Mouse (Mus musculus) heart, postnatal 14 days (tissue): ENCODE data around the gene Tenm3. TPM values are rescaled to one million over a fixed set of nuclear protein-coding genes. Genes with fewer than 3 reads are reported as not detected.

Experiments
- DNase-seq, 2 experiments: peaks; one replicate each; pipeline ENCODE4 v3.0.0; 2021 to 2022
- intact Hi-C: fragments of 180-260 bp; cut with DNase I; formaldehyde crosslinking; loops from one replicate; pipeline ENCODE4 v1.15.1; 2025
- total RNA-seq, 2 experiments: library from RNA; stranded (reverse); gene quantifications; 2 replicates each; pipeline ENCODE4 v1.2.3; 2021

The Tenm3 gene
- total RNA-seq, 2 experiments from 2014 or later: 4.3 to 5.0 TPM

GRCm38 (mm10) chr8:48688188-48688587 lies 155.6 kb downstream of the Tenm3 start:
- intact Hi-C loops: no loop called here
- DNase-seq: no peak

GRCm38 (mm10) chr8:48673476-48673875 lies 170.3 kb downstream of the Tenm3 start:
- DNase-seq: no peak
- intact Hi-C loops: no loop called here

GRCm38 (mm10) chr8:48672471-48672870 lies 171.3 kb downstream of the Tenm3 start:
- intact Hi-C loops: no loop called here
- DNase-seq: no peak

- intact Hi-C loops: no loop called here
- DNase-seq: no peak
These were observed 172.4 kb downstream of the Tenm3 start for GRCm38 (mm10) chr8:48671318-48671717.

GRCm38 (mm10) chr8:48670895-48671294 lies 172.9 kb downstream of the Tenm3 start:
- DNase-seq: no peak
- intact Hi-C loops: no loop called here

GRCm38 (mm10) chr8:48670387-48670786 lies 173.4 kb downstream of the Tenm3 start:
- DNase-seq: no peak
- intact Hi-C loops: no loop called here

GRCm38 (mm10) chr8:48665193-48665592 lies 178.6 kb downstream of the Tenm3 start:
- no peak for DNase-seq
- intact Hi-C loops: no loop called here

- no peak for DNase-seq
- intact Hi-C loops: no loop called here
These were observed 184.5 kb downstream of the Tenm3 start for GRCm38 (mm10) chr8:48659226-48659625.

GRCm38 (mm10) chr8:48655381-48656043 lies 188.2 kb downstream of the Tenm3 start:
- DNase-seq: no peak
- intact Hi-C loops: no loop called here

- intact Hi-C loops: no loop called here
- no peak for DNase-seq
These were observed 193.9 kb downstream of the Tenm3 start for GRCm38 (mm10) chr8:48649845-48650244.

GRCm38 (mm10) chr8:48649415-48649814 lies 194.3 kb downstream of the Tenm3 start:
- intact Hi-C loops: no loop called here
- no peak for DNase-seq

GRCm38 (mm10) chr8:48646110-48646509 lies 197.6 kb downstream of the Tenm3 start:
- intact Hi-C loops: no loop called here
- no peak for DNase-seq

GRCm38 (mm10) chr8:48638129-48638528 lies 205.6 kb downstream of the Tenm3 start:
- intact Hi-C loops: no loop called here

GRCm38 (mm10) chr8:48636979-48637378 lies 206.8 kb downstream of the Tenm3 start:
- no peak for DNase-seq
- intact Hi-C loops: no loop called here

More at GRCm38 (mm10) chr8:48638129-48638528, 205.6 kb downstream of the Tenm3 start:
- DNase-seq: no peak

- intact Hi-C loops: no loop called here
- no peak for DNase-seq
These were observed 207.9 kb downstream of the Tenm3 start for GRCm38 (mm10) chr8:48635815-48636214.

- intact Hi-C loops: no loop called here
- DNase-seq: no peak
These were observed 210.3 kb downstream of the Tenm3 start for GRCm38 (mm10) chr8:48633426-48633825.

GRCm38 (mm10) chr8:48622517-48623153 lies 221.1 kb downstream of the Tenm3 start:
- intact Hi-C loops: no loop called here
- no peak for DNase-seq

- DNase-seq: peak in 1 of 2 experiments; percentile 25
- intact Hi-C loops: no loop called here
These were observed 228.7 kb downstream of the Tenm3 start for GRCm38 (mm10) chr8:48615088-48615487.

GRCm38 (mm10) chr8:48611934-48612512 lies 231.7 kb downstream of the Tenm3 start:
- intact Hi-C loops: no loop called here
- no peak for DNase-seq

- intact Hi-C loops: no loop called here
- no peak for DNase-seq
These were observed 232.6 kb downstream of the Tenm3 start for GRCm38 (mm10) chr8:48611126-48611525.

GRCm38 (mm10) chr8:48610316-48610715 lies 233.4 kb downstream of the Tenm3 start:
- intact Hi-C loops: no loop called here
- no peak for DNase-seq

- peak in 1 of 2 experiments; percentile 19 for DNase-seq
- intact Hi-C loops: no loop called here
These were observed 234.1 kb downstream of the Tenm3 start for GRCm38 (mm10) chr8:48609684-48610083.
